Mouse (Mus musculus) MEL (cell line): ENCODE results near the gene Cpsf2. TPM values are rescaled to one million over a fixed set of nuclear protein-coding genes. Genes with fewer than 3 reads are reported as not detected.
"Not testable (repeated sequence)": the region's sequence is repeated elsewhere in the genome, so short reads cannot be mapped to it uniquely, and the experiment has no call there.

Source experiments
- DNase-seq: peaks from one replicate; pipeline ENCODE4 v3.0.0; 2011; ENCODE audit warnings: low read depth, low spot score
- H3K27ac ChIP-seq: 2 replicates; pipeline ENCODE4 v1.5.1; 2012; ENCODE audit warnings: low read depth, mild to moderate bottlenecking, control low read depth, low read length, moderate library complexity; ENCODE audit not compliant: control insufficient read depth
- H3K27me3 ChIP-seq, 2 experiments: fragments of 150-350 bp in 1 of 2; sonication (generic) in 1 of 2; 2 replicates each; pipeline ENCODE4 v1.6.1; 2012; ENCODE audit warnings: low read length in 2 of 2, mild to moderate bottlenecking in 2 of 2, improper control_type of control experiment in 1 of 2, moderate library complexity in 1 of 2; ENCODE audit not compliant: insufficient read depth in 2 of 2, control insufficient read depth in 1 of 2
- H3K36me3 ChIP-seq, 2 experiments: 2 replicates each; pipeline ENCODE4 v1.6.1; 2012 to 2014; ENCODE audit warnings: low read length in 2 of 2, improper control_type of control experiment in 1 of 2, inconsistent platforms in 1 of 2, mild to moderate bottlenecking in 1 of 2; ENCODE audit not compliant: insufficient read depth in 2 of 2, control insufficient read depth in 1 of 2
- H3K4me1 ChIP-seq, 2 experiments: fragments of 150-350 bp in 1 of 2; sonication (generic) in 1 of 2; 2 replicates each; pipeline ENCODE4 v1.6.1; 2012; ENCODE audit warnings: low read length in 2 of 2, improper control_type of control experiment in 1 of 2, mild to moderate bottlenecking in 1 of 2; ENCODE audit not compliant: insufficient read depth in 2 of 2, control insufficient read depth in 1 of 2
- H3K4me3 ChIP-seq, 2 experiments: fragments of 150-350 bp in 1 of 2; sonication (generic) in 1 of 2; 2 replicates each; pipeline ENCODE4 v1.5.1; 2012; ENCODE audit warnings: low read depth in 2 of 2, low read length in 2 of 2, mild to moderate bottlenecking in 2 of 2, moderate library complexity in 2 of 2, control low read depth in 1 of 2, improper control_type of control experiment in 1 of 2; ENCODE audit not compliant: control insufficient read depth in 1 of 2, insufficient read depth in 1 of 2
- H3K79me2 ChIP-seq: 2 replicates; pipeline ENCODE4 v1.6.1; 2012; ENCODE audit warnings: mild to moderate bottlenecking, low read length, moderate library complexity; ENCODE audit not compliant: control insufficient read depth, poor library complexity, insufficient read depth
- H3K9ac ChIP-seq: 2 replicates; pipeline ENCODE4 v1.6.1; 2012; ENCODE audit warnings: low read depth, mild to moderate bottlenecking, control low read depth, low read length, moderate library complexity; ENCODE audit not compliant: control insufficient read depth, poor library complexity, severe bottlenecking
- H3K9me3 ChIP-seq: fragments of 150-350 bp; sonication (generic); replicated peaks from 2 replicates; pipeline ENCODE4 v1.6.1; 2012; ENCODE audit warnings: mild to moderate bottlenecking, low read length, improper control_type of control experiment, moderate library complexity; ENCODE audit not compliant: insufficient read depth
- BHLHE40 ChIP-seq: IDR thresholded peaks from 2 replicates; pipeline ENCODE4 v1.6.1; 2012; ENCODE audit warnings: low read depth, mild to moderate bottlenecking, inconsistent platforms, low read length, improper control_type of control experiment, borderline replicate concordance
- ELF1 ChIP-seq: IDR thresholded peaks from 2 replicates; pipeline ENCODE4 v1.6.1; 2014; ENCODE audit warnings: low read depth, mild to moderate bottlenecking, inconsistent platforms, low read length, improper control_type of control experiment, moderate library complexity
- GABPA ChIP-seq: IDR thresholded peaks from 2 replicates; pipeline ENCODE4 v1.6.1; 2012; ENCODE audit warnings: low read depth, mild to moderate bottlenecking, inconsistent platforms, low read length, improper control_type of control experiment, moderate library complexity
- GATA1 ChIP-seq: IDR thresholded peaks from 2 replicates; pipeline ENCODE4 v1.6.1; 2011; ENCODE audit warnings: low read depth, low read length, improper control_type of control experiment
- JUND ChIP-seq: IDR thresholded peaks from 2 replicates; pipeline ENCODE4 v1.6.1; 2011; ENCODE audit warnings: low read depth, mild to moderate bottlenecking, improper control_type of control experiment, low read length
- MAX ChIP-seq: IDR thresholded peaks from 2 replicates; pipeline ENCODE4 v1.6.1; 2011; ENCODE audit warnings: low read length, improper control_type of control experiment
- MXI1 ChIP-seq: IDR thresholded peaks from 2 replicates; pipeline ENCODE4 v1.6.1; 2011; ENCODE audit warnings: mild to moderate bottlenecking, low read depth, low read length, improper control_type of control experiment
- MYC ChIP-seq: IDR thresholded peaks from 2 replicates; pipeline ENCODE4 v1.6.1; 2011; ENCODE audit warnings: low read depth, mild to moderate bottlenecking, low read length, improper control_type of control experiment, moderate library complexity
- POLR2AphosphoS2 ChIP-seq: IDR thresholded peaks from 2 replicates; pipeline ENCODE4 v1.6.1; 2011; ENCODE audit warnings: low read length, improper control_type of control experiment
- RCOR1 ChIP-seq: IDR thresholded peaks from 2 replicates; pipeline ENCODE4 v1.6.1; 2012; ENCODE audit warnings: low read depth, mild to moderate bottlenecking, inconsistent platforms, low read length, improper control_type of control experiment
- SIN3A ChIP-seq: IDR thresholded peaks from 2 replicates; pipeline ENCODE4 v1.6.1; 2012; ENCODE audit warnings: low read length, improper control_type of control experiment, inconsistent platforms
- SMC3 ChIP-seq: IDR thresholded peaks from 2 replicates; pipeline ENCODE4 v1.6.1; 2011; ENCODE audit warnings: low read depth, low read length, improper control_type of control experiment
- TAL1 ChIP-seq: IDR thresholded peaks from 2 replicates; pipeline ENCODE4 v1.6.1; 2012; ENCODE audit warnings: mild to moderate bottlenecking, inconsistent platforms, low read length, moderate library complexity, mixed read lengths
- TBP ChIP-seq: IDR thresholded peaks from 2 replicates; pipeline ENCODE4 v1.8.0; 2011; ENCODE audit warnings: low read depth, low read length, improper control_type of control experiment
- USF1 ChIP-seq: IDR thresholded peaks from 2 replicates; pipeline ENCODE4 v1.6.1; 2014; ENCODE audit warnings: low read depth, mild to moderate bottlenecking, inconsistent platforms, low read length, improper control_type of control experiment, moderate library complexity
- ZNF384 ChIP-seq: IDR thresholded peaks from 2 replicates; pipeline ENCODE4 v1.6.1; 2012; ENCODE audit warnings: low read depth, mild to moderate bottlenecking, inconsistent platforms, low read length, improper control_type of control experiment
- polyA plus RNA-seq, 2 experiments: library from polyadenylated mRNA; stranded (reverse) in 1 of 2; unstranded in 1 of 2; fragments of >175 nt in 1 of 2; fragments of >200 nt in 1 of 2; gene quantifications; 2 replicates each; pipeline versions ENCODE4 v1.2.1 to v1.2.4; 2012; ENCODE audit warnings: low replicate concordance in 2 of 2, low read depth in 1 of 2; ENCODE audit not compliant: insufficient read length in 2 of 2, insufficient read depth in 1 of 2, missing spikeins in 1 of 2
- total RNA-seq: library from RNA; depleted of rRNA; stranded (reverse); fragments of 300-350 nt; gene quantifications from 2 replicates; pipeline ENCODE4 v1.2.3, GENCODE M21; 2012

Gene Cpsf2
- total and polyA plus RNA-seq, 3 experiments: 52.1 to 109 (median 56.9) TPM

DNA sequence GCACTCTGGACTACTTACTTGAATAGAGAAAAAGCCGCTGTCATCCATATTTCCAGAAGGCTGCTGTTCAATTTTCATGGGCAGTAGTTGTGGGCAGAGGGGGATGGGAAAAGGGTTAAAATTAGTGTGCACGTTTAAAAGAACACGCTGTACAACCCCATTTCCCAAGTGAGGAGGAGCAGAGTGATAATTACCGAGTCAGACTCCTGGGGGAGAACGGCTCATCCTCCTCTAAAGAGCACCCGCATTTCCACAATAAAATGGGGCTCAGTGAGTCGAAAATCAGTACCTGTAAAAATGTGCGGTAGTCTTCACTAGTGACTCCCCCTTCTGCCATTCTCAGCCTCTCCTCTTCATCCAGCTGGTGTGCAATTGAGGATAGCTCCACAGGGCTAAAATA is 27.8 kb upstream of the Cpsf2 start:
- H3K36me3 ChIP-seq: peaks cover 0 to 11% of the 10 kb centered on the region in 2 experiments; a peak in 2 of 4 replicates
- no peaks in the 10 kb centered on the region for H3K27me3 ChIP-seq
- no peaks in the 10 kb centered on the region for H3K4me1 ChIP-seq
- peaks cover 19% of the 10 kb centered on the region for H3K79me2 ChIP-seq
- no peaks in the 10 kb centered on the region for H3K9me3 ChIP-seq
- no peak overlapping the region for H3K4me3 ChIP-seq
- DNase-seq: no peak
- no peak overlapping the region for H3K27ac ChIP-seq
- TF ChIP-seq USF1 (no peak), TAL1 (no peak), GABPA (no peak), ZNF384 (no peak), TBP (no peak), RCOR1 (no peak), ELF1 (no peak), BHLHE40 (no peak), SMC3 (no peak), JUND (no peak), MYC (no peak), SIN3A (no peak), GATA1 (no peak), POLR2AphosphoS2 (no peak), MXI1 (no peak), MAX (no peak)
- no peak overlapping the region for H3K9ac ChIP-seq

DNA sequence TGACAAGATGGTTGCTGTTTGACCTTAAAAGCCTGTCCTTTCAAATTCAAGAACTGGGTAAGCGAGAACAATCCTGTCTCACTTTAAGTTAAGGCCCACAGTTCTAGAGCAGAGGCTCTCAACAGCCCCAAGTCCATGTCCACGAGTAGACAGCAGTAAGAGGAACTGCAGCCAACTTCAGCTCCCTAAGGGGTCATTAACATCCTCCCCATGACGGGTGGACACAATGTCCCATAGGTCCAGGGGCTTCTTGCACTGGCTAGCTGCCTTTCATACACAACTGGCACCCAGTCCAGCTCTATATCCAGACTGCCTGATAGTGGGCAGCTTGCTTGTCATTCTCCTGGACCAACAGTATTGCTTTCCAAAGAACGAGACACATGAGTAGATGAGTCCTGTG is 27.0 kb upstream of the Cpsf2 start:
- no peak overlapping the region for H3K9ac ChIP-seq
- DNase-seq: no peak
- H3K79me2 ChIP-seq: peaks cover 22% of the 10 kb centered on the region
- no peak overlapping the region for H3K27ac ChIP-seq
- TF ChIP-seq SIN3A: no peak
- no peak for TF ChIP-seq GATA1
- H3K27me3 ChIP-seq: no peaks in the 10 kb centered on the region
- H3K4me3 ChIP-seq: no peak overlapping the region
- H3K36me3 ChIP-seq: peaks cover 0 to 11% of the 10 kb centered on the region in 2 experiments; a peak in 2 of 4 replicates
- H3K4me1 ChIP-seq: no peaks in the 10 kb centered on the region
- H3K9me3 ChIP-seq: no peaks in the 10 kb centered on the region

DNA sequence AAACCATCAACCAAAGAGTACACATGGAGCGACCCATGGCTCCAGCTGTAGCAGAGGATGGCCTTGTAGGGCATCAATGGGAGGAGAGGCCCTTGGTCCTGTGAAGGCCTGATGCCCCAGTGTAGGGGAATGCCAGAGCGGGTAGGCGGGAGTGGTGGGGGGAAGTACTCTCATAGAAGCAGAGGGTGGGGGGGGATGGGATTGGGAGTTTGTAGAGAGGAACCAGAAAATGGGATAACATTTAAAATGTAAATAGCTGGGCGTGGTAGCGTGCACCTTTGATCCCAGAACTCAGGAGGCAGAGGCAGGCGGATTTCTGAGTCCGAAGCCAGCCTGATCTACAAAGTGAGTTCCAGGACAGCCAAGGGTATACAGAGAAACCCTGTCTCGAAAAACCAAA is 20.0 kb upstream of the Cpsf2 start:
- Histone ChIP-seq H3K79me2 (peaks cover 42% of the 10 kb centered on the region), H3K36me3 (peaks cover 0 to 10% of the 10 kb centered on the region in 2 experiments; a peak in 2 of 4 replicates)
- not testable (repeated sequence) for H3K27ac ChIP-seq, H3K4me1 ChIP-seq, DNase-seq, H3K9me3 ChIP-seq, H3K4me3 ChIP-seq, H3K27me3 ChIP-seq, H3K9ac ChIP-seq
